Mouse (Mus musculus) testis, adult 2 months (tissue): Measurements from ENCODE around the gene Irs2. TPM values are rescaled to one million over a fixed set of nuclear protein-coding genes. Genes with fewer than 3 reads are reported as not detected.

Source experiments
- H3K27ac ChIP-seq: fragments of 200-500 bp; 2 replicates; pipeline ENCODE4 v1.5.1; 2012; ENCODE audit warnings: low read depth, low read length; ENCODE audit not compliant: control insufficient read depth, insufficient read depth
- H3K27me3 ChIP-seq: fragments of 200-500 bp; 2 replicates; pipeline ENCODE4 v1.6.1; 2012; ENCODE audit warnings: mild to moderate bottlenecking, low read length, moderate library complexity; ENCODE audit not compliant: control insufficient read depth, insufficient read depth
- H3K36me3 ChIP-seq: fragments of 200-500 bp; 2 replicates; pipeline ENCODE4 v1.6.1; 2012; ENCODE audit warnings: mild to moderate bottlenecking, low read length; ENCODE audit not compliant: control insufficient read depth, insufficient read depth
- H3K4me1 ChIP-seq: fragments of 200-500 bp; 2 replicates; pipeline ENCODE4 v1.6.1; 2012; ENCODE audit warnings: low read length; ENCODE audit not compliant: control insufficient read depth, insufficient read depth
- H3K4me3 ChIP-seq: fragments of 200-500 bp; 2 replicates; pipeline ENCODE4 v1.5.1; 2012; ENCODE audit warnings: low read depth, mild to moderate bottlenecking, low read length, moderate library complexity, mixed read lengths; ENCODE audit not compliant: control insufficient read depth
- CTCF ChIP-seq: fragments of 200-500 bp; IDR thresholded peaks from 2 replicates; pipeline ENCODE4 v1.5.1; 2012; ENCODE audit warnings: low read depth, mild to moderate bottlenecking, inconsistent platforms, low read length, moderate library complexity; ENCODE audit not compliant: control insufficient read depth, insufficient read depth, insufficient replicate concordance
- POLR2A ChIP-seq: fragments of 200-500 bp; IDR thresholded peaks from 2 replicates; pipeline ENCODE4 v1.6.1; 2012; ENCODE audit warnings: low read depth, mild to moderate bottlenecking, inconsistent platforms, low read length, moderate library complexity; ENCODE audit not compliant: control insufficient read depth
- polyA plus RNA-seq: library from polyadenylated mRNA; depleted of rRNA; stranded (reverse); fragments of >200 nt; gene quantifications from 2 replicates; pipeline ENCODE4 v1.2.3, GENCODE M21; 2012

Gene Irs2
- polyA plus RNA-seq, 1 experiment, result 2.5 TPM

DNA sequence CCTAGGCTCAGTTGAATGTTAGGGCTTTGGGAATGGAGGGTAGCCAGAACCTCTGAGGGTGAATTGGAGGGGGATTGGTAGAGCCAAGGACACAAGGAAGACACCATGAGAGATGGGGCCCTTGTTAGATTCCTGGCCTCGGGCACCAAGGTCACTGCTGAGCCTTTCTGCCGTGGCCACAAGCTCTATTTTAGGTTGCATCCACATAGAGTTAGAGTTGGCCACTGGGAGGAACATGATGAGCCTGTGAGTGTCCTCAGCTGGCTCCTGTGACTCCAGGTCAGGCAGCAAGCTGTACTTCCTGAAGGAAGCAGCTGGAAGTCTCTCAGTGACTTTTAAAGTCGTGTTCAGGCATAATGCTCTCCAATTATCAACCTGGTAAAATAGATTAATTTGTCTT is 16.6 kb upstream of the Irs2 start:
- no peaks in the 10 kb centered on the region for H3K27me3 ChIP-seq
- no peaks in the 10 kb centered on the region for H3K4me1 ChIP-seq
- H3K27ac ChIP-seq, result no peak overlapping the region
- no peaks in the 10 kb centered on the region for H3K36me3 ChIP-seq
- no peak overlapping the region for H3K4me3 ChIP-seq
- TF ChIP-seq POLR2A (no peak), CTCF (no peak)

DNA sequence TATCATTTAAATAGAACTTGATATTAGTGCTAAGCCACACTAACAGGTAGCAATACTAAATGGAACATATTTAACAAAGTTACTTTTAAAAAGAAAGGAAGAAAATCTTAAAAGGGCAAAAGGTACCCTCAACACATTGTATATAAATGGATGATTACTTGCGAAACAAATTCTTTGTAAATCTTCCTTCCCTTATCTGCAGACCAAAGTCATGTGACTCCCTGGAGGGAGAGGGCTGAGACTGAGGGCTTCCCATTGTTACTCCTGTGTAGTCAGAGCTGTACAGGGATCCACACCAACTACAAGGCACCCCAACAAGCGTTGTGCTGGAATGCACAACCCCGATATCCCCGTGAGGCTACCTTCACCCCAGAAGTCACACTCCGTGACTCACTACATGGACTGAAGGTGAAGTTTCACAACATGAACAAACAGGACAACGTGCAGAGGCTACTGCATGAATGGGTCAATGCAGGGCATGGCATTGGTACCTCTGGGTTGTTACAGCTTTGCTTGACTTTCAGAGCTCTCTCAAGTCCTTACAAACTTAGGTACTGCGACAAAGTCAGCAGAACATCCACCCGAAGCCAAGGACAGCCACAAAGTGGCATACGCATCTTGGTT is 12.8 kb upstream of the Irs2 start:
- TF ChIP-seq POLR2A, result no peak
- TF ChIP-seq CTCF, result no peak
- no peak overlapping the region for H3K4me3 ChIP-seq
- H3K27ac ChIP-seq, result no peak overlapping the region
- no peaks in the 10 kb centered on the region for H3K27me3 ChIP-seq
- no peaks in the 10 kb centered on the region for H3K36me3 ChIP-seq
- H3K4me1 ChIP-seq, result no peaks in the 10 kb centered on the region

GRCm38 (mm10) chr8:11015622-11016021 is 7.4 kb upstream of the Irs2 start:
- Histone ChIP-seq H3K27me3 (no peaks in the 10 kb centered on the region), H3K4me3 (no peak overlapping the region), H3K36me3 (no peaks in the 10 kb centered on the region), H3K4me1 (peaks cover 5% of the 10 kb centered on the region), H3K27ac (no peak overlapping the region)
- TF ChIP-seq CTCF, result no peak
- no peak for TF ChIP-seq POLR2A

DNA sequence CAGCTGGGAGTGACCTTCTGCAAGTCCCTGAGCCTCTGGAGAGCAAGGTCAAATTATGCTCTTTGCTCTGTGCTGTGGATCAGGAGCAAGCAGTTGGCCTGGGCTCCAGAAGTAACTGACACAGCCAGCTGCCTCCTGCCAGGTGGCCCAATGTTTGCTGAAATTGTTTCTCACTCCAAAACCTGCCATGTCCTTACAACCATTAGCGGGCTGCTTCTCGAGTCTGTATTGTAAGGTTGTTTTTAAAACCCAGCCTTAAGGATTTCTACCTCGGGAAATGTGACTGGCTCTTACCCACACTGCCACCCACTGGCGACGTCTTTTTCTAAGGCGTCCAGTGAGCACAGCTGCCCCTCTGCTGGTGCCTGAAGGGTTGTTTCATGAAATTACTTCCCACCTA is 5.0 kb upstream of the Irs2 start:
- H3K27me3 ChIP-seq, result no peaks in the 10 kb centered on the region
- no peak overlapping the region for H3K27ac ChIP-seq
- no peaks in the 10 kb centered on the region for H3K36me3 ChIP-seq
- no peak for TF ChIP-seq POLR2A
- peak; percentile 12; the same call in 1 of the 2 replicates for TF ChIP-seq CTCF
- peaks cover 9% of the 10 kb centered on the region for H3K4me1 ChIP-seq
- H3K4me3 ChIP-seq, result no peak overlapping the region

GRCm38 (mm10) chr8:11011787-11012485 is 3.7 kb upstream of the Irs2 start:
- Histone ChIP-seq H3K27me3 (no peaks in the 10 kb centered on the region), H3K4me3 (no peak overlapping the region), H3K36me3 (no peaks in the 10 kb centered on the region), H3K4me1 (peaks cover 22% of the 10 kb centered on the region), H3K27ac (no peak overlapping the region)
- TF ChIP-seq POLR2A (no peak), CTCF (no peak)

DNA sequence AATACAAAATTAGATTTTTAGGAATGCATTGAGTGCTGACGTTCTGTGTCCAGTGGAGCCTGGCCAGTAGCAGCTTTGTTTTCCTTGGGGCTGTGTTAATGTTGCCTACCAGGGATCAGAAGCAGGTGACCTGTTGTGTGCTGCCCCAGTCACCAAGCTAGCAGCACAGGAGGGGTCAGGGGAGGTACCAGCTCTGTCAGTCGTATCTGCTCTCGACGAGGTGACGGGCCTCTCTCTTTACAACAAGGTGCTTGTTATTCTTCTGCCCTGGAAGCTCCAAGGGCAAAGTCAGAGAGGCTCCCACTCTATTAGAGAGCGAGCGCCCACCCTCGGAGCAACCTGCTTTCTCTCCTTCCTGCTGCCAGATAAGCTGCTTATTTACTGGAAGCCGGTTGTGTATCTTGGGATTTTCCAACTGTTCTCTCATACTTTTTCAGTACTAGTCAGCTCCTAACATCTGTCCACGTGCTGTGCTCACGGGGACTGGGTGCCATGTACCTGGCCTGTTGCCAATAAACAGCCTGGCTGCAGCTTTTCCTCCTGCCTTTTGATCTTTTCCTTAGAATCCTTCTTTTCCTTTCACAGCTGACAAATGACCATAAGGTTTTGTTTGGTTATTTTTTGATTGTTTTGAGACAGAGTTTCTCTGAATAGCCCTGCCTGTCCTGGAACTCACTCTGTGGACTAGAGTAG is 2.8 kb upstream of the Irs2 start:
- no peaks in the 10 kb centered on the region for H3K27me3 ChIP-seq
- TF ChIP-seq CTCF (no peak), POLR2A (no peak)
- H3K4me1 ChIP-seq, result peaks cover 29% of the 10 kb centered on the region
- H3K36me3 ChIP-seq, result no peaks in the 10 kb centered on the region
- H3K4me3 ChIP-seq, result no peak overlapping the region
- H3K27ac ChIP-seq, result peak overlapping the region; percentile 45; the same call in 1 of the 2 replicates

- H3K27ac ChIP-seq, result no peak overlapping the region
- H3K4me3 ChIP-seq, result no peak overlapping the region
- no peaks in the 10 kb centered on the region for H3K36me3 ChIP-seq
- TF ChIP-seq CTCF, result no peak
- TF ChIP-seq POLR2A, result no peak
- H3K27me3 ChIP-seq, result no peaks in the 10 kb centered on the region
- H3K4me1 ChIP-seq, result peaks cover 30% of the 10 kb centered on the region
Measured at GRCm38 (mm10) chr8:11010398-11010797, 2.1 kb upstream of the Irs2 start.
